ENCODE assay signal across 28 mouse cellular contexts in the genomic region with DNA sequence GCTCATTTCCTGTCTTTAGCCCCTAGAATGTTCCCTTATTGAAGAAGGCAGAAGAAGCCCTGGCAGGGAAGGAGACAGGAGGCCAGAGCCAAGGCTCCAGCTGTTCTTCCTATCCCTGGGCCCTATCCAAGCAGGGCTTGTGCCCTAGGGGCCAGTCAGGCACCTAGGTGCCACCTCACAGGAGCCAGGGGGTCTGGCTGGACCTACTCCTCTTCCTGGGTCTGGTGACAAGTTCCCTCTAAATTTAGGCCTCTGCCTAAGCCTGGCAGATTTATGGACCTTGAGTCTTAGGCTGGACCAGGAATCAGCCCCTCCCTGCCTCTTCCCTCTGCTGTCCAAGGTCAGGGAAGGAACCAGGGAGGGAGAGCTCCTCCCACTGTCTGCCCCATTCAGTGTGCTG. TPM values are rescaled to one million over a fixed set of nuclear protein-coding genes. Genes with fewer than 3 reads are reported as not detected.
A peak's percentile ranks its signal among the peaks of the same experiment; 100 is the strongest.
DNase-seq lines count a peak whose midpoint lies in the region; ATAC-seq and TF ChIP-seq lines count a peak whose summit lies in the region.
"Had no signal": no experiment of that assay in that cellular context is flagged by ENCODE, and none has a peak within 500 bp of the region (broad histone marks: within the 10 kb centered on the region; RNA-seq: fewer than 3 reads in every experiment).

No protein-coding gene starts in this region.

- H3K4me3 ChIP-seq in gastrocnemius, adult 2 months: no peak overlapping the region
- H3K4me3 ChIP-seq: embryonic facial prominence, embryonic 12.5 days; heart, adult 2 months; hindbrain, embryonic 10.5 days; hindbrain, embryonic 15.5 days; layer of hippocampus, adult 2 months; left cerebral cortex, adult 2 months; limb, embryonic 12.5 days; liver, embryonic 15.5 days; megakaryocyte, embryonic 14.5 days; midbrain, embryonic 13.5 days had no signal

- no peak for ATAC-seq in megakaryocyte, adult 5-6 weeks (ENCODE audit: poor library complexity, severe bottlenecking)
- ATAC-seq: forebrain, embryonic 14.5 days; inflammation-experienced regulatory T-cells, adult 6 months; midbrain, embryonic 13.5 days had no signal

- peak overlapping the region; percentile 70 for H3K27ac ChIP-seq in gastrocnemius, adult 2 months
- H3K27ac ChIP-seq: embryonic facial prominence, embryonic 12.5 days; heart, adult 2 months; hindbrain, embryonic 10.5 days; hindbrain, embryonic 15.5 days; layer of hippocampus, adult 2 months; left cerebral cortex, adult 2 months; limb, embryonic 12.5 days; liver, embryonic 15.5 days; midbrain, embryonic 13.5 days had no signal

- intact Hi-C loops in gastrocnemius, adult 2 months (cut with DNase I): no loop called here

- peak; percentile 82 for DNase-seq in gastrocnemius, adult 2 months
- DNase-seq in gastrocnemius, postnatal 4 days (ENCODE audit: low spot score in 2 of 2): no peak
- DNase-seq in ovary, adult 18-20 months (ENCODE audit: low spot score): peak; percentile 13
- no peak for DNase-seq in ovary, postnatal 14 days (ENCODE audit: low spot score)
- DNase-seq in gastrocnemius, postnatal 25 days: peak; percentile 79
- DNase-seq: B cell, adult 2 months; cerebellum, adult 8-10 months; cerebellum, postnatal 25 days; heart, adult 2 months; heart, postnatal 14 days; kidney, adult 11 months; kidney, postnatal 36 days; lung, embryonic 14.5 days; lung, postnatal 14 days; right cerebral cortex, postnatal 4 days had no signal

- TF ChIP-seq CTCF in gastrocnemius, adult 2 months (IDR thresholded peaks at IDR 0.05): no peak

RNA-seq across cellular contexts. Expression of gene Crhr2, which starts 4.4 kb away (rescaled TPM):
- total RNA-seq in gastrocnemius, adult 2 months (2021): 10 to 100 TPM; 27.2 to 31.9 TPM
- 1 to 10 TPM; 3.5 to 4.1 TPM for total RNA-seq in gastrocnemius, postnatal 4 days (2021)
- 10 to 100 TPM; 18.3 to 21.7 TPM for total RNA-seq in gastrocnemius, postnatal 25 days (2021)
- not detected in 2 replicates for total RNA-seq in megakaryocyte, adult 5-6 weeks (2015)
- total RNA-seq in megakaryocyte, adult 5-6 weeks (2017): not detected in 2 replicates
- total RNA-seq: monocyte, adult 5-6 weeks had no signal

RNA-seq across cellular contexts. Expression of gene Inmt, which starts 46.5 kb away (rescaled TPM):
- 10 to 100 TPM; 15.5 to 33.0 TPM for total RNA-seq in gastrocnemius, adult 2 months (2021)
- not detected for total RNA-seq in gastrocnemius, postnatal 4 days (2021)
- 1 to 10 TPM; 4.3 to 5.7 TPM for total RNA-seq in gastrocnemius, postnatal 25 days (2021)
- total RNA-seq in megakaryocyte, adult 5-6 weeks (2015): not detected in 2 replicates
- total RNA-seq in megakaryocyte, adult 5-6 weeks (2017): not detected in 2 replicates
- total RNA-seq: monocyte, adult 5-6 weeks had no signal

Comparison
In these comparisons a context has a peak if more than half of its experiments do, and no peak if none do; other contexts are left out.
1. DNase-seq: peak in gastrocnemius, adult 2 months (single experiment), ovary, adult 18-20 months (single experiment) and gastrocnemius, postnatal 25 days (single experiment); none in gastrocnemius, postnatal 4 days (0 of 2) and ovary, postnatal 14 days (single experiment).
2. RNA of gene Inmt, which starts 46.5 kb away (total RNA-seq): 15.5 to 33.0 TPM in gastrocnemius, adult 2 months and 4.3 to 5.7 TPM in gastrocnemius, postnatal 25 days; not detected in gastrocnemius, postnatal 4 days and not detected in megakaryocyte, adult 5-6 weeks; every median in the first group is over 4 times any median in the second.
3. RNA of gene Crhr2, which starts 4.4 kb away (total RNA-seq): 27.2 to 31.9 TPM in gastrocnemius, adult 2 months, 18.3 to 21.7 TPM in gastrocnemius, postnatal 25 days and 3.5 to 4.1 TPM in gastrocnemius, postnatal 4 days; not detected in megakaryocyte, adult 5-6 weeks; every median in the first group is over 4 times any median in the second.